Mouse (Mus musculus) C2C12 (cell line): ENCODE data around the gene Kif28. TPM values are rescaled to one million over a fixed set of nuclear protein-coding genes. Genes with fewer than 3 reads are reported as not detected.
"Not testable (repeated sequence)": the region's sequence is repeated elsewhere in the genome, so short reads cannot be mapped to it uniquely, and the experiment has no call there.

Source experiments
- H3K27me3 ChIP-seq: one replicate; pipeline ENCODE4 v1.6.1; 2011; ENCODE audit not compliant: control insufficient read depth, insufficient read depth, insufficient read length
- H3K36me3 ChIP-seq: one replicate; pipeline ENCODE4 v1.6.1; 2011; ENCODE audit not compliant: control insufficient read depth, insufficient read depth
- H3K4me3 ChIP-seq: one replicate; pipeline ENCODE4 v1.5.1; 2011; ENCODE audit warnings: mild to moderate bottlenecking, control low read depth; ENCODE audit not compliant: poor library complexity, insufficient read depth, severe bottlenecking
- H3K79me2 ChIP-seq: one replicate; pipeline ENCODE4 v1.6.1; 2011; ENCODE audit not compliant: control insufficient read depth, insufficient read depth
- H3K79me3 ChIP-seq: one replicate; pipeline ENCODE4 v1.6.1; 2011; ENCODE audit warnings: low read depth, control low read depth
- H3ac ChIP-seq: one replicate; pipeline ENCODE3; 2011; ENCODE audit warnings: low read depth; ENCODE audit not compliant: control insufficient read depth, insufficient read length
- CEBPB ChIP-seq: IDR thresholded peaks from one replicate; pipeline ENCODE4 v1.6.1; 2011; ENCODE audit warnings: low read depth, mild to moderate bottlenecking, control low read depth, moderate library complexity
- CTCF ChIP-seq: IDR thresholded peaks from one replicate; pipeline ENCODE4 v1.5.1; 2011; ENCODE audit not compliant: control insufficient read depth, insufficient read depth, insufficient read length
- FOSL1 ChIP-seq: IDR thresholded peaks from one replicate; pipeline ENCODE4 v1.8.0; 2011; ENCODE audit warnings: mild to moderate bottlenecking, low read length; ENCODE audit not compliant: poor library complexity, insufficient read depth, severe bottlenecking
- MAX ChIP-seq: IDR thresholded peaks from one replicate; pipeline ENCODE4 v1.6.1; 2011; ENCODE audit warnings: mild to moderate bottlenecking, control low read depth
- MYOD1 ChIP-seq: IDR thresholded peaks from one replicate; pipeline ENCODE4 v1.6.1; 2011; ENCODE audit warnings: low read depth; ENCODE audit not compliant: control insufficient read depth, insufficient read length
- MYOG ChIP-seq: IDR thresholded peaks from one replicate; pipeline ENCODE4 v1.6.1; 2011; ENCODE audit not compliant: control insufficient read depth, insufficient read length; ENCODE audit errors: extremely low read depth
- USF1 ChIP-seq: IDR thresholded peaks from one replicate; pipeline ENCODE4 v1.6.1; 2011; ENCODE audit warnings: low read depth, mild to moderate bottlenecking, control low read depth, moderate library complexity
- polyA plus RNA-seq: library from polyadenylated mRNA; unstranded; fragments of >200 nt; fragmentation: generic; extraction: Trizol; gene quantifications from one replicate; pipeline ENCODE4 v1.2.1, GENCODE M21; 2012; ENCODE audit warnings: missing spikeins

Gene Kif28
- polyA plus RNA-seq, 1 experiment = not detected

- Histone ChIP-seq H3K36me3 (peaks cover 35% of the 10 kb centered on the region), H3K4me3 (no peak overlapping the region), H3K27me3 (no peaks in the 10 kb centered on the region), H3K79me2 (no peaks in the 10 kb centered on the region), H3ac (no peak overlapping the region), H3K79me3 (no peaks in the 10 kb centered on the region)
- no peak for TF ChIP-seq MAX
- no peak for TF ChIP-seq CEBPB
- no peak for TF ChIP-seq FOSL1
- no peak for TF ChIP-seq USF1
- no peak for TF ChIP-seq CTCF
- no peak for TF ChIP-seq MYOG
- no peak for TF ChIP-seq MYOD1
These were observed 58.7 kb downstream of the Kif28 start for GRCm38 (mm10) chr1:179686348-179686747.

DNA sequence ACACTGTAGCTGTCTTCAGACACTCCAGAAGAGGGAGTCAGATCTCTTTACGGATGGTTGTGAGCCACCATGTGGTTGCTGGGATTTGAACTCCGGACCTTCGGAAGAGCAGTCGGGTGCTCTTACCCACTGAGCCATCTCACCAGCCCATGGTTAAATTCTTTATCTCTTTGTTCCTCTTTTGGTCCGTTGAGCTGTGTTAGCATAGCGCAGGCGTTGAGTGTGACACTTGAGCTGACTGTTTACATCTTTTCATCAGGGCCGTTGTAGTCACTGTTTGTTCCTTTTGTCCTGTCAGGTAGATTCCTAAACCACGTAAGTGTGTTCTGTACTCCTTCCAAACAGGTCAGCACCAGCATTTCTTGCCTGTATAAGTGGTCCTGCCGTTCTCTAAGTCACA is 62.3 kb downstream of the Kif28 start:
- not testable (repeated sequence) for H3K79me3 ChIP-seq, H3K79me2 ChIP-seq, H3K4me3 ChIP-seq, H3ac ChIP-seq, H3K27me3 ChIP-seq
- H3K36me3 ChIP-seq = peaks cover 51% of the 10 kb centered on the region

DNA sequence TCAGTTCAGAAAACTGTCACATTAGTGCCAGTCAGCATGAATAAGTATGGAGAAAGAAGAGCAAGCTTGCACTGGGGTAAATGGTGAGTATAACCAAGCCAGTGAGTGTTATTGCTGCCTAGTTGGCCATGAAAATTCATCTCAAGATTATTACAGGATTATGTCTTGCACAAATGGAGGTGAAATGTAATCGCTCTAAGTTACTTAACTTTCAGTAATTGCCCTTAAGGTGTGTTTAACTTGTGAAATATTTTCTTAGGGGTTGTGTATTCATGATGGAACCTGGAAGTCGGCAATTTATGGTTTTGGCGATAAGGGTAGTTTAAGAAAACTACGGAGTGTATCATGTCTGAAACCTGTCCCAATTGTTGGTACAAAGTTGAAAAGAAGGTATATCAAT is 65.7 kb downstream of the Kif28 start:
- no peaks in the 10 kb centered on the region for H3K27me3 ChIP-seq
- no peaks in the 10 kb centered on the region for H3K79me3 ChIP-seq
- H3K79me2 ChIP-seq = no peaks in the 10 kb centered on the region
- H3K36me3 ChIP-seq = peaks cover 36% of the 10 kb centered on the region
- TF ChIP-seq FOSL1 (no peak), MAX (no peak), MYOG (no peak), CTCF (no peak), MYOD1 (no peak), USF1 (no peak), CEBPB (no peak)
- no peak overlapping the region for H3K4me3 ChIP-seq
- no peak overlapping the region for H3ac ChIP-seq

GRCm38 (mm10) chr1:179677031-179677430 is 68.0 kb downstream of the Kif28 start:
- Histone ChIP-seq H3K36me3 (peaks cover 22% of the 10 kb centered on the region), H3ac (no peak overlapping the region), H3K79me2 (no peaks in the 10 kb centered on the region), H3K79me3 (no peaks in the 10 kb centered on the region), H3K27me3 (no peaks in the 10 kb centered on the region), H3K4me3 (no peak overlapping the region)
- TF ChIP-seq MAX (no peak), CEBPB (no peak), MYOD1 (no peak), CTCF (no peak)

DNA sequence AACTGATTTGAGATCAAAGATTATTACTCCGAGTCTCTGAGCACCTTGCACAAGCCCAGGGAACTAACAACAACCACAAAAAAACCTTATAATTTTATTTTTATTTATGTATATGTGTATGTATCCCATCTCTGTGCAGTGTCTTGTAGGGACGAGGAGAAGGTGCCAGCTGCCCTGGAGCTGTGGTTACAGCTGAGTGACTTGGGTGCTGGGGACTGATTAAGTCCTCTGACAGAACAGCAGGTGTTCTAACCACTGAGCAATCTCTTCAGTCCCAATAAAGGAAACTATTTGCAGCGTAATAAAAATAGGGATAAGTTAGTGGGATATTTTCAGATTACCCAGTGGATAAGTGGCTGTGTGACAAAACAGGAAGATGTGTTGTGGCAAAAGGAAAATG is 70.7 kb downstream of the Kif28 start:
- Histone ChIP-seq H3ac (no peak overlapping the region), H3K79me3 (peaks cover under 1% of the 10 kb centered on the region), H3K36me3 (peaks cover 9% of the 10 kb centered on the region), H3K27me3 (no peaks in the 10 kb centered on the region), H3K4me3 (no peak overlapping the region), H3K79me2 (no peaks in the 10 kb centered on the region)
- TF ChIP-seq CTCF (no peak), CEBPB (no peak), MYOD1 (no peak), FOSL1 (no peak), MYOG (no peak), MAX (no peak), USF1 (no peak)

DNA sequence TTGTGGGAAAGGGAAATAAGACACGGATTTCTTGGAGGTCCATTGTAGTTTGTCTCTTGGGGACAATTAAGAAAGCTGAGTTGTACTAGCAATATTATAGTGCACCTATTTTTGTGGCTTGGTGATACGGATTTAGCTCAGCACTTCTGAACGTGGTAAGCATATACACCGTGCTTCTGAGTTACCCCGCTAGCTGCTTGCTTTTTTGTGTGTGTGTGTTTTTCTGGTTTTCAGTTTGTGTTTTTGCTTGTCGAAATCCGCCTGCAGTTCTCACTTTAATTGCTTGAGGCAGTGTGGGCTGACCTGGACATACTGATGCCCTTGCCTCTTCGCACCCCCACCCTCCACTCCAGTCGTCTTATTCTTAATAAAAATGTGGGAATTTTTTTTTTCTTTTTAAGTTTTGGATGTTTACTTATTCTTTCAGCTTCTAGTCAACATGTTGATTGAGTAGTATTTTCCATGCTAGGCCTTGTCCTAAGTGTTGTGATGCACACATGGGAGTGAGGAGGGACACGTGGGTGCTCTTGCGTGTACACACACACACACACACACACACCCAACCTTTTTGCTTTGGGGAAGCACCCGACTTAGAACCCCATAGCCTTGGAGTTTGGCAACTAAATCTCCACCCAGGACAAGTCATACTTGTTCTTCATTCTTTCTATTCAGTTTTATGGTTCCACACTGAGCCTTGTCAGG is 76.1 kb downstream of the Kif28 start:
- peak overlapping the region; percentile 61 for H3K4me3 ChIP-seq
- TF ChIP-seq CTCF = no peak
- TF ChIP-seq MAX = no peak
- no peak for TF ChIP-seq FOSL1
- no peak for TF ChIP-seq CEBPB
- TF ChIP-seq MYOD1 = no peak
- TF ChIP-seq USF1 = no peak
- H3K79me3 ChIP-seq = peaks cover 3% of the 10 kb centered on the region
- peak overlapping the region; percentile 29 for H3ac ChIP-seq
- H3K79me2 ChIP-seq = no peaks in the 10 kb centered on the region
- H3K36me3 ChIP-seq = peaks cover 3% of the 10 kb centered on the region
- no peaks in the 10 kb centered on the region for H3K27me3 ChIP-seq
